Mouse (Mus musculus): ENCODE data around the gene Prss36. TPM values are rescaled to one million over a fixed set of nuclear protein-coding genes. Genes with fewer than 3 reads are reported as not detected.

The Prss36 gene
- polyA plus RNA-seq, 1 experiment = 5.9 TPM

GRCm38 (mm10) chr7:127926066-127926465 lies 20.5 kb downstream of the Prss36 start:
- H3K4me3 ChIP-seq (ENCODE audit: control insufficient read depth, low read depth, low read length) = no peak overlapping the region
- no peaks in the 10 kb centered on the region for H3K27me3 ChIP-seq (ENCODE audit: control insufficient read depth, insufficient read depth, low read length)
- no peak overlapping the region for H3K27ac ChIP-seq (ENCODE audit: control insufficient read depth, insufficient read depth, low read depth, low read length)
- H3K36me3 ChIP-seq (ENCODE audit: control insufficient read depth, insufficient read depth, low read length) = peaks cover 2% of the 10 kb centered on the region
- no peak for TF ChIP-seq CTCF (IDR thresholded peaks at IDR 0.05; ENCODE audit: control insufficient read depth, insufficient read depth, insufficient replicate concordance, low read depth, low read length)
- TF ChIP-seq POLR2A (IDR thresholded peaks at IDR 0.05; ENCODE audit: control insufficient read depth, low read depth, low read length) = no peak
- H3K4me1 ChIP-seq (ENCODE audit: control insufficient read depth, insufficient read depth, low read length) = peaks cover 19% of the 10 kb centered on the region

GRCm38 (mm10) chr7:127925252-127925651 lies 21.3 kb downstream of the Prss36 start:
- peaks cover 2% of the 10 kb centered on the region for H3K36me3 ChIP-seq (ENCODE audit: control insufficient read depth, insufficient read depth, low read length)
- H3K27me3 ChIP-seq (ENCODE audit: control insufficient read depth, insufficient read depth, low read length) = no peaks in the 10 kb centered on the region
- H3K4me1 ChIP-seq (ENCODE audit: control insufficient read depth, insufficient read depth, low read length) = peaks cover 18% of the 10 kb centered on the region
- H3K27ac ChIP-seq (ENCODE audit: control insufficient read depth, insufficient read depth, low read depth, low read length) = no peak overlapping the region
- no peak overlapping the region for H3K4me3 ChIP-seq (ENCODE audit: control insufficient read depth, low read depth, low read length)
- no peak for TF ChIP-seq POLR2A (IDR thresholded peaks at IDR 0.05; ENCODE audit: control insufficient read depth, low read depth, low read length)
- no peak for TF ChIP-seq CTCF (IDR thresholded peaks at IDR 0.05; ENCODE audit: control insufficient read depth, insufficient read depth, insufficient replicate concordance, low read depth, low read length)

GRCm38 (mm10) chr7:127923714-127924113 lies 22.8 kb downstream of the Prss36 start:
- TF ChIP-seq POLR2A (IDR thresholded peaks at IDR 0.05; ENCODE audit: control insufficient read depth, low read depth, low read length) = no peak
- TF ChIP-seq CTCF (IDR thresholded peaks at IDR 0.05; ENCODE audit: control insufficient read depth, insufficient read depth, insufficient replicate concordance, low read depth, low read length) = no peak
- no peak overlapping the region for H3K27ac ChIP-seq (ENCODE audit: control insufficient read depth, insufficient read depth, low read depth, low read length)
- H3K4me1 ChIP-seq (ENCODE audit: control insufficient read depth, insufficient read depth, low read length) = peaks cover 7% of the 10 kb centered on the region
- peaks cover 2% of the 10 kb centered on the region for H3K36me3 ChIP-seq (ENCODE audit: control insufficient read depth, insufficient read depth, low read length)
- no peak overlapping the region for H3K4me3 ChIP-seq (ENCODE audit: control insufficient read depth, low read depth, low read length)
- no peaks in the 10 kb centered on the region for H3K27me3 ChIP-seq (ENCODE audit: control insufficient read depth, insufficient read depth, low read length)

GRCm38 (mm10) chr7:127922451-127923275 lies 23.9 kb downstream of the Prss36 start:
- Histone ChIP-seq H3K27ac (ENCODE audit: control insufficient read depth, insufficient read depth, low read depth, low read length) (no peak overlapping the region), H3K27me3 (ENCODE audit: control insufficient read depth, insufficient read depth, low read length) (no peaks in the 10 kb centered on the region), H3K36me3 (ENCODE audit: control insufficient read depth, insufficient read depth, low read length) (peaks cover 2% of the 10 kb centered on the region), H3K4me1 (ENCODE audit: control insufficient read depth, insufficient read depth, low read length) (peaks cover 5% of the 10 kb centered on the region), H3K4me3 (ENCODE audit: control insufficient read depth, low read depth, low read length) (no peak overlapping the region)
- TF ChIP-seq POLR2A (IDR thresholded peaks at IDR 0.05; ENCODE audit: control insufficient read depth, low read depth, low read length) (no peak), CTCF (IDR thresholded peaks at IDR 0.05; ENCODE audit: control insufficient read depth, insufficient read depth, insufficient replicate concordance, low read depth, low read length) (no peak)

GRCm38 (mm10) chr7:127921516-127921915 lies 25.0 kb downstream of the Prss36 start:
- TF ChIP-seq POLR2A (IDR thresholded peaks at IDR 0.05; ENCODE audit: control insufficient read depth, low read depth, low read length) (no peak), CTCF (IDR thresholded peaks at IDR 0.05; ENCODE audit: control insufficient read depth, insufficient read depth, insufficient replicate concordance, low read depth, low read length) (no peak)
- Histone ChIP-seq H3K4me3 (ENCODE audit: control insufficient read depth, low read depth, low read length) (no peak overlapping the region), H3K27ac (ENCODE audit: control insufficient read depth, insufficient read depth, low read depth, low read length) (no peak overlapping the region), H3K27me3 (ENCODE audit: control insufficient read depth, insufficient read depth, low read length) (no peaks in the 10 kb centered on the region), H3K36me3 (ENCODE audit: control insufficient read depth, insufficient read depth, low read length) (peaks cover 2% of the 10 kb centered on the region), H3K4me1 (ENCODE audit: control insufficient read depth, insufficient read depth, low read length) (peaks cover 5% of the 10 kb centered on the region)

- Histone ChIP-seq H3K27ac (ENCODE audit: control insufficient read depth, insufficient read depth, low read depth, low read length) (no peak overlapping the region), H3K4me3 (ENCODE audit: control insufficient read depth, low read depth, low read length) (no peak overlapping the region), H3K4me1 (ENCODE audit: control insufficient read depth, insufficient read depth, low read length) (peaks cover 5% of the 10 kb centered on the region), H3K27me3 (ENCODE audit: control insufficient read depth, insufficient read depth, low read length) (no peaks in the 10 kb centered on the region), H3K36me3 (ENCODE audit: control insufficient read depth, insufficient read depth, low read length) (peaks cover 1% of the 10 kb centered on the region)
- no peak for TF ChIP-seq POLR2A (IDR thresholded peaks at IDR 0.05; ENCODE audit: control insufficient read depth, low read depth, low read length)
- peak; percentile 1; the same call in 1 of the 2 replicates for TF ChIP-seq CTCF (IDR thresholded peaks at IDR 0.05; ENCODE audit: control insufficient read depth, insufficient read depth, insufficient replicate concordance, low read depth, low read length)
Measured at GRCm38 (mm10) chr7:127919290-127919689, 27.2 kb downstream of the Prss36 start.

- Histone ChIP-seq H3K4me3 (ENCODE audit: control insufficient read depth, low read depth, low read length) (no peak overlapping the region), H3K27me3 (ENCODE audit: control insufficient read depth, insufficient read depth, low read length) (no peaks in the 10 kb centered on the region), H3K4me1 (ENCODE audit: control insufficient read depth, insufficient read depth, low read length) (no peaks in the 10 kb centered on the region), H3K36me3 (ENCODE audit: control insufficient read depth, insufficient read depth, low read length) (peaks cover 1% of the 10 kb centered on the region; the same call in 1 of the 2 replicates), H3K27ac (ENCODE audit: control insufficient read depth, insufficient read depth, low read depth, low read length) (no peak overlapping the region)
- no peak for TF ChIP-seq POLR2A (IDR thresholded peaks at IDR 0.05; ENCODE audit: control insufficient read depth, low read depth, low read length)
- TF ChIP-seq CTCF (IDR thresholded peaks at IDR 0.05; ENCODE audit: control insufficient read depth, insufficient read depth, insufficient replicate concordance, low read depth, low read length) = no peak
Measured at GRCm38 (mm10) chr7:127918203-127918602, 28.3 kb downstream of the Prss36 start.
